Mouse (Mus musculus) olfactory bulb, adult 2 months (tissue): ENCODE data around the gene Trim25.

Experiments
- CTCF ChIP-seq: fragments of 200-500 bp; IDR thresholded peaks from 2 replicates; pipeline ENCODE4 v1.5.1; 2012; ENCODE audit warnings: low read depth, mild to moderate bottlenecking, low read length, moderate library complexity; ENCODE audit not compliant: insufficient read depth
- POLR2A ChIP-seq: fragments of 200-500 bp; IDR thresholded peaks from 2 replicates; pipeline ENCODE4 v1.6.1; 2012; ENCODE audit warnings: mild to moderate bottlenecking, low read depth, low read length, moderate library complexity; ENCODE audit not compliant: insufficient read depth

GRCm38 (mm10) chr11:89027955-89028361 lies 28.8 kb downstream of the Trim25 start:
- no peak for TF ChIP-seq CTCF
- TF ChIP-seq POLR2A: no peak
